Mouse (Mus musculus): ENCODE results near the gene Sema7a. TPM values are rescaled to one million over a fixed set of nuclear protein-coding genes. Genes with fewer than 3 reads are reported as not detected.

Gene Sema7a
- total RNA-seq, 2 experiments from 2014 or later = 18.8 to 28.5 TPM

DNA sequence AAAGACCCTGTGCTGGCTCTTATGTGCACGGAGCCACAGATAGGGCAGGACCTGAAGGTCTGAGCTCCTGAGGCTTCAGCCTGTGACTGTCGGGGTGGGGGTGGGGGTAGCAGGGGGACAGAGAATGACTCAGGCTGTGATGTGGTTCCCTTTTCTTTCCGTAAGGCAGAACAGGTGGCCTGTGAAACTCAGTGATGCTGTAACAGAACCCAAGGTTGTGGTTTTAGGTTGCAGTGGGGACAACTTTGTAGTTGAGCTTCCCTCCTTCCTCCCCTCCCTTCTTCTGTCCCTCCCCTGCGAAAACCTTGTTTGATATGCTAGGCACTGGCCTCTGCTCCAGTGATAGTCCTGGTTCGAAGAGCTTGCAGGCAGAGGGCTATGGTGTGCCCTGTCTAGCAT, 16.9 kb downstream of the Sema7a start:
- DNase-seq (ENCODE audit: low spot score) = no peak
- intact Hi-C loops (cut with DNase I) = no loop called here

DNA sequence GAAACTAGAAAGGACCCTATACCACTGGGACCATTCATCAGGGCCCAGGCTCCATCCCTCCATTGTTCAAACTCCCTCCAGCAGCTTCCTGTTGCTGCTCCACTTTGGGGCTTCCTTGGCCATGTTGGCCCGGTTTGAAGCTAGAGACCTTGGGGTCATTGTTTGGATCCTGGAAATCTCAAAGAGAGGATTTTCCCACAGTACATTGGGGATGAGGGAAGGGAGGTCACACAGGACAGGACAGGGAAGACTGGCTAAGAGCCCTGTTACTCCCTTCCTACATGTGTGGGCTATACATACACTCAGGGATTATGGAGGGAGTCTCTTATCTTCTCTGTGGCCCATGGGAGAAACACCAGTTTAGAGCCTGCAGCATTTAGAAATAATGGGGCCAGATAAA, 18.7 kb downstream of the Sema7a start:
- no peak for DNase-seq (ENCODE audit: low spot score)

DNA sequence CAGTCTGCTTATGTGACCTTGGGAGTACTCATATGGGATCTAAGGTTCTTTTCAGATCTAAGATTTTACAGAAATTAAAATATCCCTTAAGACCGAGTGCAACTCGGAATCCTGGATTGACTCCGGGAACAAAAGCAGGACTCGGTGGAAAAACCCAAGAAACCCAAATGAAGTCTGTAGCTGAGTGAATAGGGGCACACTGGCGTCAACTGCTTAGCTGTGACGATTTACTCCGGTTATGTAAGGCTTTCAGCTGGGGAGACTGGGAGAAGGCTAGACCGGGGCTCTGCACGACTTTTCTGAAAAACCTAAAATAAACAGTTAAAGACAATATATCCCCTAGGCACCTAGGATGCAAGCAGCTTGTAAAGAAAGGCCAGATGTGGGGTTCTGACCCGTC, 19.5 kb downstream of the Sema7a start:
- DNase-seq (ENCODE audit: low spot score) = no peak
- intact Hi-C loops (cut with DNase I) = no loop called here

More for the DNA sequence above, 18.7 kb downstream of the Sema7a start:
- intact Hi-C loops (cut with DNase I) = no loop called here

DNA sequence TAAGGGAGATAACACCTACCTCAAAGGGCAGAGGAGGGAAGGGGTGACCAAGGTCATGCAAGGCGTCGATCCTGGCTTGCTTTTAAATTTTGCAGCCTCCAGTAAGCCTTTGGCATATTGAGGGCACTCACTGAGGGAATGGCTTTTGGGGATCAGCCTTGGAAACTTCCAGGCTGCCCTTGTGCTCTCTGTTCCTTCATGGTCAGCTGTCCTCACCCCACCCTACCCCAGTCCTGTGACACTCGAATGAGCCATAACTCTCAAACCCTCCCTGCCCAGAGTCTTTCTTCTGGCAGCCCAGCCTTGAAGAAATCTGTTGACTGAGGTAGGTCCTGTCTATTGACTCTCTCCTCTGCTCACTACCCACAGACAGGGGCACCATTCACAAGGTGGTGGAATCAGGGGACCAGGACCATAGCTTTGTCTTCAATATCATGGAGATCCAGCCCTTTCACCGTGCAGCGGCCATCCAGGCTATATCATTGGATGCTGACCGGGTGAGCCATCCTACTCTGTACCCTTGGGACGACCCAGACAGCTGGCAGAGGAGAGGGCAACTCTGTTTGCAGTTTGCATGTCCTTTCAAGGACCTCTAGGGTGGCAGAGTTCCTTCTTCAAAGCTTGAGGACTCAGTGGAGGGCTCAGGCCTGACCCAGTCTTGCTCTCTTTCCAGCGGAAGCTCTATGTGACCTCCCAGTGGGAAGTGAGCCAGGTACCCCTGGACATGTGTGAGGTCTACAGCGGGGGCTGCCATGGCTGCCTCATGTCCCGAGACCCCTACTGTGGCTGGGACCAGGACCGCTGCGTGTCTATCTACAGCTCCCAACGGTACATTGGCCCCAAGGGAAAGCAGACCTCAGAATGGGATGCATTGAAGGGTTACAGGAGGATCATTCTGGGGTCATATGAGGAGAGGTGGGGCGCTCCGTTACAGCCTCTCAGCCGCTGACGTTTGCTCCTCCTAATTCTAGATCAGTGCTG, 20.3 kb downstream of the Sema7a start:
- no peak for DNase-seq (ENCODE audit: low spot score)
- intact Hi-C loops (cut with DNase I) = no loop called here

DNA sequence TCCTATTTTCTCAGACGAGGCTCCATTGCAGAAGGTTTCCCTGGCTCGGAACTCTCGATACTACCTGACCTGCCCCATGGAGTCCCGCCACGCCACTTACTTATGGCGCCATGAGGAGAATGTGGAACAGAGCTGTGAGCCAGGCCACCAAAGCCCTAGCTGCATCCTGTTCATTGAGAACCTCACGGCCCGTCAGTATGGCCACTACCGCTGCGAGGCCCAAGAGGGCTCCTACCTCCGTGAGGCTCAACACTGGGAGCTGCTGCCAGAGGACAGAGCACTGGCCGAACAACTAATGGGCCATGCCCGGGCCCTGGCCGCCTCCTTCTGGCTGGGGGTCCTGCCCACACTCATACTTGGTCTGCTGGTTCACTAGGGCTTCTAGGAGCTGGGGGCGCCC, 21.3 kb downstream of the Sema7a start:
- intact Hi-C loops (cut with DNase I) = no loop called here
- DNase-seq (ENCODE audit: low spot score) = no peak

DNA sequence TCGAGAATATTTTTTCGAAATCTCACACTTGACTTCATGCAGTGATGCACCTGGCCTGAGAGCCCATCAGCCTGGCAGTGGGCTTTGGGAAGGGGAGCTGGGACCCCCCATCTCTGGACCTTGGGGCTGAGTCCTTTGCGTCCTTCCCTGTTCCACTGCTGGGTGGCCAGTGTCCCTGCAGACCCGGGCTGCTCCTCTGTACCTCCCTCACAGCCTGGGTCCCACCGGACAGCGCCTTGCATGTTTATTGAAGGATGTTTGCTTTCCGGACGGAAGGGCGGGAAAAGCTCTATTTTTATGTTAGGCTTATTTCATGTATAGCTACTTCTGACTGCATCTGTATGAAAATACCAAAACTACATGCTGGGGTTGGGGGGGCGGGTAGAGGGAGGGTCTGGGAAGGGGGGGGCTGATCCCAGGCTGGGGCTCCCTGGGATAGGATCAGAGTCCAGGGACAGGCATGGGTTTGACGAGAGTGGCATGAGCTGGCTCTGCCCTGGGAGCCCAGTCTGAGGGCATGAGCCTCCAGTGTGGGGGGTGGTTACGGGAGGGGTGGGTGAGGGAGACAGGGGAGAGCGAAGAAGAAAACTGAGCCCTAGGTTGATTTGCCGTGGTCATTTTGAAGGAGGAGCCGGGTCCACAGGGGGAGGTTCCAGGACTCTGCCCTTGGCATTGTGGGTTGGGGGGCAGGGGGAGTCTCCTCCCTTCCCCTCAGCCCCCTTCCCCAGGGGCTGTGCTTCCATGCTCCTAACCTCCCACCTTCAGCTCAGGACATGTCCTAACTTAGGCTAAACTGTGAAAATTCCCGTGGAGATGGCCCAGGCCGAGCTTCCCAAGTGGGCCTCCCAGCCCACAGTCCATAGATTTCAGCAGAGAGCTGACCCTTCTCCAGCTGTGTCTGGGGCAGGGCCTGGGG, 22.2 kb downstream of the Sema7a start:
- intact Hi-C loops (cut with DNase I) = no loop called here

DNA sequence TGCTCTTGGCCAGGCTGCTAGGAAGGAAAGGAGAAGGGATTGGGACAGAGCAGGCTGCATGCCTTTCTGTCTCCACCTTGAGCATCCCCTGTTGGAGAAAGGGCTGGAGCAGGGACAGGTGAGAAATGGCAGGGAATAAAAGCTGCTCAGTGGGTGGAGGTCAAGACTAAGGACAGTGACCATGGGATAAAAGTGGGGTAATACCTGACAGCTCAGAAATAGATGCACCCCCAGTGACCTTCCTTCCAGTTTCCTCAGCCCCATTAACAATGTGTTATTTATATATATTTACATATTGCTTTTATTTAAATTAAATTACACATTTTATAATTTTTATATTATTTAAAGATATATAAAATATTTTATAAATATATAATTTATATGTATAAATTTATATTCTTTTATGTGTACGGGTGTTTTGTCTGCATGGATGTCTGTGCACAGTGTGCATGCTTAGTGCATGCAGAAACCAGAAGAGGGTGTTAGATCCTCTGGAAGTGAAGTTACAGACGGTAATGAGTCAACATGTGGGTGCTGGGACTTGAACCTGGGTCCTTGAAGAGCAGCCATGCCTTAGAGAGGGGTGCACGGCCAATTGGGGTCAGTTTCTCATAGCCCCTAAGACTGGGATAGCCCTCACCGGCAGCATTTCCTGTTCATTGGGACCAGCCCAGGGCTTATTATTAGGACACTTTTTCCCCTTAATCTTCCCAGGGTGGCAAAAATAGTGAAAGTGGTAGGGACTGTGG, 23.5 kb downstream of the Sema7a start:
- DNase-seq (ENCODE audit: low spot score) = no peak
- intact Hi-C loops (cut with DNase I) = no loop called here

More for the DNA sequence above, 22.2 kb downstream of the Sema7a start:
- DNase-seq (ENCODE audit: low spot score) = no peak

DNA sequence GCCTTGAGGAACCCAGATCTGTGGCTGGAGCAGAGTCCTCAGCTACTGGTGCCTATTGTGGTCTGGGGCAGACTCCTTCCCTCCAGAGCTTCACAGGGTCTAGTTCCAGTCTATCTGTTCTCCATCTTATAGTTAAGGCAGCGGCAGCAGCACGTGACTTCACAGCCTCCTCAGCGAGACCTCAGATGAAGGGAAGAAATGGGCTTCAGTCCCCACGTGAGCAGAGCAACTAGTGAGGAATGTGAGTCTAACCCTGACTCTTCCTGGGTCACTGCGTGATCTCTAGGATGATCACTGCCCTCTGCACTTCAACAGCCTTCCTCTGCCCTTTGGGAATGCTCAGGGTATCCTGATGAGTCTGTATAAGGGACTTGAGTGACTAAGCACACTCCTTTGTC, 24.1 kb downstream of the Sema7a start:
- intact Hi-C loops (cut with DNase I) = loop anchor here (2.0 kb wide), 1 partner anchor 13 kb away; no protein-coding TSS in a partner anchor
- DNase-seq (ENCODE audit: low spot score) = no peak

DNA sequence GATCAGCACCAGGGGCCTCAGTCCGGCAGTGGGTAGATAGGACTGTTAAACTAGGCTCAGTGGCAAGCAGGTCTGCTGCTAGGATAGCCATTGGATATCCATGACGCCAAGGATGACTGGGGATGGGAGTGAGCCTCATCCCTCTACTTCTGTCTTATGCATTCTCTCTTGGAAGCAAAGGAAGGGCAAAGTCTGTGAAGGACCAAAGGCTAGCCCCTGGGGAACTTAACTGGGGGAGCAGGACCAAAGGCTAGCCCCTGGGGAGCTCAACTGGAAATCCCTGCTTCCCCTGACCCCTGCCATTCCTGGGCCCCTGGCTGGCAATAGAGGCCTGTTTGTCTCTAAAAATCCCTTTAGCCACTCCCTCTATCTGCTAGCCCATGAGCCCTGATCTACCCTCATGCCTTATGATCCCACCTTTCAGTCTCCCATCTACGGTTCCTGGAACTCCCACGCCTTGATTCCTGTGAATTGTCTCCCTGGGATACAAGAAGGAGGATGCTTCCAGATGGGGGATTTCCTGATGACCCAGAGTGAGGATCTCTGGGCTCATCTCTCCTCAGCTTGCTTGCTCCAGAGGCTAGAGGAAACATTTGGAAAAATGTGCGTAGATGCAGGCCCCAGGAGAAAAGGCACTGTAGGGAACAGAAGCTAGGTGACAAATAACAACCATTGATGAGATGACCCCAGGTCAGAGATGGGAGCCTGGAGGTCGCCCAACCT, 24.8 kb downstream of the Sema7a start:
- intact Hi-C loops (cut with DNase I) = loop anchor here (2.0 kb wide), 1 partner anchor 14 kb away; no protein-coding TSS in a partner anchor
- DNase-seq (ENCODE audit: low spot score) = no peak

DNA sequence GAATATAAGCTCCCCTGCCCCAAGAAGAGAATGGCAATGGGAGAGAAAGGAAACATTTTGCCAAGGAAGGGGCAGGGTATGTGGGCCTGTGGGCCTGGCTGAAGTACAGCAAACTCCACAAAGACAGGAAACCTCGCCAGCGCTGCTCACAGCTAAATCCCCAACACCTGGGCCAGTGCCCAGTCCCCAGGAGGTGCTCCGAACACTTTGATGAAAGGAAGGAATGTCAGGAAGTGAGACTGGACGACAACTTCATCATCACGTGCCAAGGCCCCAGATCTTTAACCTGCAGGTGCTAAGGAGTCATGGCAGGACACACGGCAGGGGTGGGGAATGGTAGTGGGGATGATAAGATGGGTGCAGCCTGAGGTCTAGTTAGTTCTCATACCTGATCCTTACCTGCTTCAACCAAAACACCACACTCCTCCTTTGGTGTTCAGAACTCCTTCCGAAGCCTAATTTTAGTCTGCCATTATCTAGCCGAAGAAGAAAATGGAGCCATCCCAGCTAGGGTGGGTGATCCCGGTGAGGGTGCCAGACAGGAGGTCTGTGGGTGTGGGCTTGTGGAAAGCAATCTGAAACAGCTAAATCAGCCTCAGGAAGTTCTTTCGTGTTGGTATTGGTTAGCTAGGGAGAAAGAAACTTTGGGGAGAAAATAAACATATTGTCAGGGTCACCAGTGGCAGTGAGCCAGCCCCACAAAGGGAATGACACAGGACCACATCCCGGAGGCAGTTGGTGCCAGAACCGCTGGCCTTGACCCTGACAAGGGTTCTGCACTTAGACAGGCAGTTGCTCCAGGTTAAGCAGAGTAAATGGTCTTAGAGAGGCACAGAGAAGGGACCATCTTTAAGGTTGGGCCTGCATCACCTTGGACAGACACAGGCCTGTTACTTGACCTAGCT, 25.6 kb downstream of the Sema7a start:
- intact Hi-C loops (cut with DNase I) = loop anchor here (2.0 kb wide), 1 partner anchor 15 kb away; no protein-coding TSS in a partner anchor
- DNase-seq (ENCODE audit: low spot score) = no peak

DNA sequence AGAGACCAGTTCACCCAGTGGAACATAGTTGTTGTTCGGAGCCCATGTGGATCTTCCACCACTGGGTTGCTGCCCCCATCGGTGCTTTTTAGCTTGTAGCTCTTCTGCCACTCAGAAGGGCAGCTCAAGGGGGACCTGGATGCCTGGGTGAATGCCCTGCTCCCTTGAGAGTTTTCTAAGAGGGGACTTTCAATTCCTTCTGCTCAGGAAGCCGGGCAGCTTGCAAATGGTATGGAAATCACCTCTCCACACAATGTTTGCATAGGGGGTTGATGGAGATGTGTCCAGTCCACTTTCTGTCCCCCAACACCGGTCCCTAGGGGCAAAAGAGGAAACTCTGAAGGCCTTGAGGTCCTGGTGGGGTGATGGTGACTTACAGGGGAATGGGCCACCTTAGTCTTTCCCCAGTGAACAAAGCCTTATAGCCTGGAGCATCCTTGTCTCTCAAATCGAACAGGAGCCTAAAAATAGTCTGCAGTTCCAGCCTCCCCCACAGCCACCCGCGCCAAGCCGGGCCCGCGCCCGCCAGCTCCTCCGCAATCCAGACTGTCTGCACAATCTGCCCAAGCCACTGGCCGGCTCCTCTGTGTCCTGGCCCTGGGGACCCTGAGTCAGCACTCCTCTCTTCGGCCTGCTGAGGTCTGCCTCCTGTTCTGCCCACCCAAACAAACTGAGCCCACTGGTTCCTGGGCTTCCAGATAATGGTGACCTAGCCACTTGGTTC, 27.5 kb downstream of the Sema7a start:
- DNase-seq (ENCODE audit: low spot score) = peak; percentile 70
- intact Hi-C loops (cut with DNase I) = no loop called here

DNA sequence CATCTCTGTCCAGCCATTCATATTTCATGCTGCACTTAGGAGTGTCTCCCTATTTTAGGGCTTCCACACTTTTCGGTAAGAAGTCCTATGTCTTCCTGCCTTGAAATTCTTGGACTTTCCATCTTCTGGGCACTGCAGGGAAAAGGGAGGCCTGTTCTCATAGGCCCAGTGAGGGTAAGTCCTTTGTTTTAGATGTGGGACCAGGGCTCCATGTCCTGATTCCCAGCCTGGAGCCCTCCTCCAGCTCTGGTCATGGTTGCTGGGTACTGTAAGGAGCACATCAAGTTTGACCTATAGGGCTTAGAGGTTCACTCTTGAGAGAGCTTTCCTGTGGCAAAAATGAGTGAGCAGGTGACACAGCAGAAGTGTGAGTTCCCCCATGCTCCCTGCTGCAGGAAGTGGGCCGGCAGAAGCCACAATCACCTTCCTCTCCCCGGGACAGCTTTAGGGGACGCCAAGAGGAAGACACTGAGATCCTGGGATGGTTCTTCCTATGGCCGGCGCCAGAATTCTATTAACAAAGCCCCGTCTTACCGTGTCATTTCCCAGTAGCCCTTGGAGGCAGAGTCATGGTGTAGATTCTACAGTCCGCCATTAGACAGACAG, 28.4 kb downstream of the Sema7a start:
- no peak for DNase-seq (ENCODE audit: low spot score)
- intact Hi-C loops (cut with DNase I) = no loop called here

DNA sequence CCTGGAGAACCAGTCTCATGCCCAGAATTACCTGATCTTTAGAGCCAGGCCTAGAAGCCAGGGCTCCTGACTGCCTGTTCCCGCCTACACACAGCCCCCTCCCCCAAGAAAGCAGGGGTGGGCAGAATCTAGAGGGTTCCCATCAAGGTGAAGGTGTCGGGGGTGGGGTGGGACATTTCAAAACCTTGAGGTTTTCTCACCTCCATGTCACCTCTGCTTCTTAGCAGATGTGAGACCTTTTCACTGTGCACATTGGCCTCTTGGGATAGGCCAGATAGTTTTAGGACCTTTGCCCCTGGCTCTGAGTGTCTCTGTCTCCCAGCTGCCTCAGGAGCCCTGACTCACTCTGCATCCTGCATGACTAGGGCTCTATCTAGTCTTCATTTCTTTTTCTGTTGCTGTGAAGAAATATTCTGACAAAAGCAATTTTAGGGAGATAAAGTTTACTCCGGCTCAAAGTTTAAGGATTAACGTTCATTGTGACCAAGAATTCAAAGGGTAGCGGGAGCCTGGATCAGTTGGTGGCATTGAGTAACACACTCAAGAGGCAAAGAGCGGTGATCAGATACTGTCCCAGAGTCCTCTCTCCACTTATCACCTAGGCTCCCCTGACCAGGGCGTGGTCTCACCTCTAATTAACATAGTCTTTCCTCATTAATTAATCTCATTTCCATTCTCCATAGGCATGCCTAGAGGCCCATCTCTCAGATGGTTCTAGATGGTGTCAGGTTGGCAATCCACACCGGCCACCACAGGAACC, 29.1 kb downstream of the Sema7a start:
- intact Hi-C loops (cut with DNase I) = no loop called here
- DNase-seq (ENCODE audit: low spot score) = no peak

DNA sequence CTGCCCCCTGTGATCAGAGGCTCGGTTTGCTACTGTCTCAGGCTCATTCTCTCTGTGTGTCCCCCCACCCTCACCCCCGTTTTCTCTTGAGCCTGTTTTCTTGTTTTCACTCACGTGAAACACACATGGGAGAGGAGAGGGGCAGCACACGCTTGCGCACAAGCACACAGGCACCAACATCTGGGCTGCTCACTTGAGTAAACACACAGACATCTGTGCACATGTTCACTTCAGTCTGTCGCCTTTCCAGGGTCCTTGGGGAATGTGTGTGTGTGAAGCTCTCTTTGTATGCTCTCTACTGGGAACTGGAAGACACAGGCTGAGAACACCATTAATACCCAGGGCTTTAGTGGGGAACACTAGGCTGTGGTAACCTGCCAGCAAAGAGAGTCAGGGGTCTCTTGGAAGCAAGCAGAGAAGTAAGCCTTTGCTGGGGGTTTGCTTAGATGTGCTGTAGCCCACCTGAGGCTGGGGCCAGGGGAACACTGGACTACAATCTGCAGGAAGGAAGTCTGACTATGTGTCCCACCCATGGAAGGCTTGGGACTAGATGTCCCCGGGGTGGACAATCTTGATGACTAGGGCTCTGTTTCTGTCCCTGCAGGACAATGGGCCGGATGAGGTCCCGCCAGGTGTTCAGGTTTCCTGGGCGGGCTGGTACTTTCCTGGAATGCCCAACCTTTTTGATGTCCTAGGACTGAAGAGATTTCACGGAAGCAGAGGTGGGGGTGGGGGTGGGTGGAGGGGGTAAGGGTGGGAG, 30.0 kb downstream of the Sema7a start:
- peak; percentile 71 for DNase-seq (ENCODE audit: low spot score)
- intact Hi-C loops (cut with DNase I) = loop anchor here (5.0 kb wide), 1 partner anchor 33 kb away; no protein-coding TSS in a partner anchor

DNA sequence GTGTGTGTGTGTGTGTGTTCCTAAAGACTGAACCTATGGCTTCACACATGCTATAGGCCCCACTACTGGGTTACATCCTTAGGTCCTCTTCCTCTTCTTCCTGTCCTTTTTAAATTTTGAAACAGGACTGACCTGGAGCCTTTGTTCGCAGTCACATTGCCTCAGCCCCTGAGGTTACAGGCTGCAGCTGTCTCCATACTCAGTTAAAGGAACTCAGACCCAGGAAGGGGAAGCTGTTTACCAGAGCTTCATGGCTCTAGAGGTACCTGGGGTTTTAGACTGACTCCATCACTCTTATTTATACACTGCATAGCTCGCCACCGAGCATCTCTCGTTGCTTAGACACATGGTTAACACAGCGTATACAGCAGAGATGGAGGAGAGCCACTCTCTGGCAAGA, 31.5 kb downstream of the Sema7a start:
- no peak for DNase-seq (ENCODE audit: low spot score)
- intact Hi-C loops (cut with DNase I) = loop anchor here (5.0 kb wide), 1 partner anchor 34 kb away; no protein-coding TSS in a partner anchor
